Mouse (Mus musculus) heart, adult 2 months (tissue): ENCODE results near the gene Mxd4.

Source experiments
- CTCF ChIP-seq: fragments of 200-600 bp; IDR thresholded peaks from 2 replicates; pipeline ENCODE4 v1.8.1; 2022; ENCODE audit warnings: antibody characterized with exemption, mild to moderate bottlenecking, moderate library complexity
- POLR2A ChIP-seq: fragments of 200-500 bp; IDR thresholded peaks from 2 replicates; pipeline ENCODE4 v1.6.1; 2011; ENCODE audit warnings: mild to moderate bottlenecking, low read depth, low read length, control low read depth; ENCODE audit not compliant: insufficient read depth

- TF ChIP-seq POLR2A, result no peak
- peak; percentile 79 for TF ChIP-seq CTCF
These were observed 48.4 kb upstream of the Mxd4 start for GRCm38 (mm10) chr5:34235898-34236420.
